Mouse (Mus musculus) lung, postnatal 0 days (tissue): ENCODE data around the gene Gpr62. TPM values are rescaled to one million over a fixed set of nuclear protein-coding genes. Genes with fewer than 3 reads are reported as not detected.

ENCODE experiments used
- ATAC-seq: fragments of 200-750 bp; cut with Nextera tagmentation; 2 replicates; pipeline ENCODE4 v1.8.0; 2017; ENCODE audit warnings: moderate library complexity
- DNase-seq: peaks from one replicate; pipeline ENCODE4 v3.0.0-alpha.2; 2016; ENCODE audit warnings: low spot score
- H3K27ac ChIP-seq: fragments of 300-500 bp; sonication (generic); 2 replicates; pipeline ENCODE4 v1.5.1; 2014; ENCODE audit warnings: antibody characterized with exemption, mild to moderate bottlenecking, low read length, mixed read lengths
- H3K27me3 ChIP-seq: fragments of 300-500 bp; sonication (generic); replicated peaks from 2 replicates; pipeline ENCODE4 v1.6.1; 2014; ENCODE audit warnings: low read length, mixed read lengths; ENCODE audit not compliant: insufficient read depth
- H3K36me3 ChIP-seq: fragments of 300-500 bp; sonication (generic); 2 replicates; pipeline ENCODE4 v1.6.1; 2014; ENCODE audit warnings: low read length, mixed read lengths; ENCODE audit not compliant: insufficient read depth
- H3K4me1 ChIP-seq: fragments of 300-500 bp; sonication (generic); 2 replicates; pipeline ENCODE4 v1.6.1; 2014; ENCODE audit warnings: antibody characterized with exemption, low read depth, low read length, mixed read lengths; ENCODE audit not compliant: insufficient read depth
- H3K4me2 ChIP-seq: fragments of 300-500 bp; sonication (generic); replicated peaks from 2 replicates; pipeline ENCODE4 v1.6.1; 2014; ENCODE audit warnings: low read depth, mild to moderate bottlenecking, low read length, moderate library complexity, mixed read lengths
- H3K4me3 ChIP-seq: fragments of 300-500 bp; sonication (generic); 2 replicates; pipeline ENCODE4 v1.5.1; 2014; ENCODE audit warnings: low read depth, low read length
- H3K9ac ChIP-seq: fragments of 300-500 bp; sonication (generic); replicated peaks from 2 replicates; pipeline ENCODE4 v1.6.1; 2014; ENCODE audit warnings: low read depth, mild to moderate bottlenecking
- H3K9me3 ChIP-seq: fragments of 300-500 bp; sonication (generic); 2 replicates; pipeline ENCODE4 v1.6.1; 2016; ENCODE audit warnings: low read length, mixed read lengths
- CTCF ChIP-seq: IDR thresholded peaks from 2 replicates; pipeline ENCODE4 v1.5.1; 2016; ENCODE audit warnings: antibody characterized with exemption, mild to moderate bottlenecking
- EP300 ChIP-seq: IDR thresholded peaks from 2 replicates; pipeline ENCODE4 v1.6.1; 2016; ENCODE audit warnings: antibody characterized with exemption, mild to moderate bottlenecking, control low read depth
- WGBS: fragments of 180-500 bp; shearing (Covaris S2); extraction: QIAGEN DNeasy Blood & Tissue Kit; methylation state at CpG from one replicate; pipeline ENCODE4 v1.1.7; 2014; 5-methylcytosine and 5-hydroxymethylcytosine counted together
- polyA plus RNA-seq: library from polyadenylated mRNA; unstranded; fragments of >200 nt; fragmentation: Nextera tagmentation; extraction: Ambion mirVana; gene quantifications from 2 replicates; pipeline ENCODE4 v1.2.1, GENCODE M21; 2015

The Gpr62 gene
- polyA plus RNA-seq, 1 experiment from 2014 or later: 0.13 TPM

DNA sequence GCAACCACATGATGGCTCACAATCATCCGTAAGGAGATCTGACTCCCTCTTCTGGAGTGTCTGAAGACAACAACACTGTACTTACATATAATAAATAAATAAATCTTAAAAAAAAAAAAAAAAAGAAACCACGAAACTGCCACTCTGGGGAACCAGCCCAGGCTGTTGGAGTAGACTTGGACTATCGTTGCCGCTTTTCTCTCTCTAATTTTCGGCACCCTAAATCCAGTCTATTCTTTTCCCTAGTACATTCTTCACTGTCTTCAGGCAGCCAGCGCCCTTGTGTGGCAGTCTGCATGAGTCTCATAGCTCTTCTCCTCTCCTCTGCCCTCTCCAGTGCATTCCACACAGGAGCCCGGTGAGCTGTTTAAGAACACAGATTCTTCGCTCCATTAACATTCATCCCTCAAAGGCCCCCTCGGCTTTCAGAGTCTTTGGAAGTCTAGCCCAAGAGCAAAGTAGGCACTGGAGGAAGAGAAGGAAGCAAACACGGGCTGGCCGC lies 37.0 kb downstream of the Gpr62 start:
- peaks cover 14% of the 10 kb centered on the region; the same call in 1 of the 2 replicates for H3K36me3 ChIP-seq
- no peak for TF ChIP-seq EP300
- TF ChIP-seq CTCF: peak; percentile 31; the same call in 1 of the 2 replicates
- H3K9ac ChIP-seq: peak overlapping the region; percentile 56
- WGBS: 5% methylated on average over 11 of the region's 11 CpGs
- no peaks in the 10 kb centered on the region for H3K9me3 ChIP-seq
- ATAC-seq (peak; percentile 60), DNase-seq (peak; percentile 57)
- peak overlapping the region; percentile 95 for H3K27ac ChIP-seq
- H3K4me2 ChIP-seq: peak overlapping the region; percentile 75
- H3K4me1 ChIP-seq: peaks cover 11% of the 10 kb centered on the region; the same call in 1 of the 2 replicates
- no peaks in the 10 kb centered on the region for H3K27me3 ChIP-seq
- H3K4me3 ChIP-seq: peak overlapping the region; percentile 83

GRCm38 (mm10) chr9:106421865-106422160 lies 43.9 kb downstream of the Gpr62 start:
- H3K9ac ChIP-seq: no peak overlapping the region
- no peak overlapping the region for H3K27ac ChIP-seq
- no peaks in the 10 kb centered on the region for H3K36me3 ChIP-seq
- H3K4me3 ChIP-seq: no peak overlapping the region
- peaks cover 13% of the 10 kb centered on the region; the same call in 1 of the 2 replicates for H3K4me1 ChIP-seq
- H3K4me2 ChIP-seq: peak overlapping the region; percentile 42
- DNase-seq (peak; percentile 93), ATAC-seq (peak; percentile 84)
- no peaks in the 10 kb centered on the region for H3K27me3 ChIP-seq
- no peaks in the 10 kb centered on the region for H3K9me3 ChIP-seq
- 0% methylated on average over 3 of the region's 3 CpGs for WGBS
- TF ChIP-seq CTCF: peak; percentile 97
- TF ChIP-seq EP300: no peak

GRCm38 (mm10) chr9:106421033-106421864 lies 44.5 kb downstream of the Gpr62 start:
- Histone ChIP-seq H3K27ac (no peak overlapping the region), H3K4me1 (peaks cover 13% of the 10 kb centered on the region; the same call in 1 of the 2 replicates), H3K9me3 (no peaks in the 10 kb centered on the region), H3K9ac (no peak overlapping the region), H3K27me3 (no peaks in the 10 kb centered on the region), H3K36me3 (no peaks in the 10 kb centered on the region), H3K4me2 (peak overlapping the region; percentile 42), H3K4me3 (no peak overlapping the region)
- TF ChIP-seq EP300 (no peak), CTCF (no peak)
- 18% methylated on average over 17 of the region's 18 CpGs for WGBS
- peak; percentile 16 for ATAC-seq
- DNase-seq: peak; percentile 21

- ATAC-seq (no peak), DNase-seq (no peak)
- WGBS: 8% methylated on average over 2 of the region's 2 CpGs
- Histone ChIP-seq H3K27me3 (no peaks in the 10 kb centered on the region), H3K4me3 (no peak overlapping the region), H3K27ac (no peak overlapping the region), H3K4me2 (no peak overlapping the region), H3K4me1 (peaks cover 13% of the 10 kb centered on the region; the same call in 1 of the 2 replicates), H3K36me3 (no peaks in the 10 kb centered on the region), H3K9ac (no peak overlapping the region), H3K9me3 (no peaks in the 10 kb centered on the region)
- TF ChIP-seq EP300 (no peak), CTCF (no peak)
Measured at GRCm38 (mm10) chr9:106420608-106421007, 45.1 kb downstream of the Gpr62 start.

GRCm38 (mm10) chr9:106417841-106418625 lies 47.7 kb downstream of the Gpr62 start:
- TF ChIP-seq EP300: no peak
- peak; percentile 56 for TF ChIP-seq CTCF
- Histone ChIP-seq H3K4me1 (peaks cover 13% of the 10 kb centered on the region; the same call in 1 of the 2 replicates), H3K9me3 (no peaks in the 10 kb centered on the region), H3K27ac (no peak overlapping the region), H3K4me2 (peak overlapping the region; percentile 53), H3K27me3 (no peaks in the 10 kb centered on the region), H3K4me3 (peak overlapping the region; percentile 21), H3K36me3 (no peaks in the 10 kb centered on the region), H3K9ac (no peak overlapping the region)
- peak; percentile 85 for DNase-seq
- ATAC-seq: peak; percentile 61
- WGBS: 15% methylated on average over 29 of the region's 29 CpGs

GRCm38 (mm10) chr9:106416826-106417225 lies 48.9 kb downstream of the Gpr62 start:
- H3K4me3 ChIP-seq: no peak overlapping the region
- no peaks in the 10 kb centered on the region for H3K36me3 ChIP-seq
- H3K4me2 ChIP-seq: no peak overlapping the region
- no peak for ATAC-seq
- H3K9me3 ChIP-seq: no peaks in the 10 kb centered on the region
- TF ChIP-seq CTCF (no peak), EP300 (no peak)
- no peak overlapping the region for H3K9ac ChIP-seq
- no peaks in the 10 kb centered on the region for H3K27me3 ChIP-seq
- WGBS: 82% methylated on average over 6 of the region's 6 CpGs
- no peak overlapping the region for H3K27ac ChIP-seq
- DNase-seq: no peak
- H3K4me1 ChIP-seq: peaks cover 13% of the 10 kb centered on the region; the same call in 1 of the 2 replicates

Other genes starting within 250 kb of the Gpr62 start
- gene Tlr9, start 243.3 kb downstream of the Gpr62 start, polyA plus RNA-seq: 0.12 and 0.15 TPM in 2 replicates
- gene Alas1, start 217.3 kb downstream of the Gpr62 start, polyA plus RNA-seq: 292 and 310 TPM in 2 replicates
- 9.7 and 9.9 TPM in 2 replicates for gene Poc1a, start 184.9 kb downstream of the Gpr62 start, polyA plus RNA-seq
- 25.7 and 27.8 TPM in 2 replicates for gene Dusp7, start 97.3 kb downstream of the Gpr62 start, polyA plus RNA-seq
- gene Rpl29, start 36.5 kb downstream of the Gpr62 start, polyA plus RNA-seq: 656 and 737 TPM in 2 replicates
- gene Acy1, start 27.6 kb downstream of the Gpr62 start, polyA plus RNA-seq: 8.5 and 12.5 TPM in 2 replicates
- 31.1 and 36.8 TPM in 2 replicates for gene Abhd14b, start 18.5 kb downstream of the Gpr62 start, polyA plus RNA-seq
- gene Abhd14a, start 18.3 kb downstream of the Gpr62 start, polyA plus RNA-seq: 21.7 and 26.9 TPM in 2 replicates
- 29.4 and 30.6 TPM in 2 replicates for gene Pcbp4, start 12.6 kb downstream of the Gpr62 start, polyA plus RNA-seq
- gene Rrp9, start 10.0 kb upstream of the Gpr62 start, polyA plus RNA-seq: 19.4 and 21.7 TPM in 2 replicates
- 21.5 and 24.0 TPM in 2 replicates for gene Parp3, start 11.0 kb upstream of the Gpr62 start, polyA plus RNA-seq
- not detected in 2 replicates for gene Iqcf1, start 34.0 kb upstream of the Gpr62 start, polyA plus RNA-seq
- gene Iqcf5, start 48.6 kb upstream of the Gpr62 start, polyA plus RNA-seq: not detected in 2 replicates
- not detected in 2 replicates for gene Iqcf3, start 95.7 kb upstream of the Gpr62 start, polyA plus RNA-seq
- gene Iqcf4, start 105.1 kb upstream of the Gpr62 start, polyA plus RNA-seq: not detected in 2 replicates
- not detected in 2 replicates for gene Iqcf6, start 160.6 kb upstream of the Gpr62 start, polyA plus RNA-seq
- gene Grm2, start 190.1 kb upstream of the Gpr62 start, polyA plus RNA-seq: not detected in 2 replicates
- gene Tex264, start 220.0 kb upstream of the Gpr62 start, polyA plus RNA-seq: 63.5 and 67.7 TPM in 2 replicates